Mouse (Mus musculus) limb, embryonic 15.5 days (tissue): Measurements from ENCODE around the gene Abcc4. TPM values are rescaled to one million over a fixed set of nuclear protein-coding genes. Genes with fewer than 3 reads are reported as not detected.

Experiments
- ATAC-seq: fragments of 200-750 bp; cut with Nextera tagmentation; 2 replicates; pipeline ENCODE4 v1.8.0; 2017; ENCODE audit warnings: low read depth, moderate TSS enrichment; ENCODE audit not compliant: insufficient number of reproducible peaks, low FRiP score, low TSS enrichment
- H3K27ac ChIP-seq: fragments of 300-500 bp; sonication (generic); 2 replicates; pipeline ENCODE4 v1.5.1; 2015; ENCODE audit warnings: moderate library complexity, mild to moderate bottlenecking, inconsistent platforms
- H3K27me3 ChIP-seq: fragments of 300-500 bp; sonication (generic); 2 replicates; pipeline ENCODE4 v1.6.1; 2015; ENCODE audit warnings: inconsistent platforms
- H3K36me3 ChIP-seq: fragments of 300-500 bp; sonication (generic); 2 replicates; pipeline ENCODE4 v1.6.1; 2015; ENCODE audit warnings: inconsistent platforms
- H3K4me1 ChIP-seq: fragments of 300-500 bp; sonication (generic); 2 replicates; pipeline ENCODE4 v1.6.1; 2015; ENCODE audit warnings: inconsistent platforms
- H3K4me2 ChIP-seq: fragments of 300-500 bp; sonication (generic); 2 replicates; pipeline ENCODE4 v1.6.1; 2015; ENCODE audit warnings: mild to moderate bottlenecking, inconsistent platforms
- H3K4me3 ChIP-seq: fragments of 300-500 bp; sonication (generic); 2 replicates; pipeline ENCODE4 v1.5.1; 2015; ENCODE audit warnings: mild to moderate bottlenecking, inconsistent platforms
- H3K9ac ChIP-seq: fragments of 300-500 bp; sonication (generic); 2 replicates; pipeline ENCODE4 v1.6.1; 2015; ENCODE audit warnings: inconsistent platforms
- H3K9me3 ChIP-seq: fragments of 300-500 bp; sonication (generic); 2 replicates; pipeline ENCODE4 v1.6.1; 2016; ENCODE audit warnings: inconsistent platforms
- WGBS: fragments of 180-500 bp; shearing (Covaris S2); methylation state at CpG from one replicate; pipeline ENCODE4 v1.1.7; 2015; 5-methylcytosine and 5-hydroxymethylcytosine counted together
- polyA plus RNA-seq: library from polyadenylated mRNA; unstranded; fragments of >200 nt; fragmentation: Nextera tagmentation; extraction: Ambion mirVana; gene quantifications from 2 replicates; pipeline ENCODE4 v1.2.1, GENCODE M21; 2015

The Abcc4 gene
- polyA plus RNA-seq, 1 experiment from 2014 or later: 1.4 TPM

DNA sequence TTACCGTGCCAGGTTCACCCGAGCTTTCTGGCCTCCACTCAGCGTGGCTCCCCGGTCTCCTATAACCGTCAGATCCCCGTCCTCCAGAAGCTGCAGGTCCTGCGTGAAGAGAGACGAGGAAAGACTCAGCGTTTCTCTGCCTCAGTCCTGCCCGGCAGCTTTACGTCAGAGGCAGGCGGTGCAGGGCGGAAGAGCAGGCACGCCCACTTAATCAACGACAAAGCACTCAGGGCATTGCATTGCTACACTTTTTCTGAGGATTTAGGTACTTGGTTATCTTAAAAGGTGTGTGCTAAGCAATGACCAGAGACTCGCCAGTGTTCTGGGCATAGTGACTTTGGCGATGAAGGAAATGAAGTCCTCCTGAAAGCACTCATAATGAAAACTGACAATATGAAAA lies 94.3 kb downstream of the Abcc4 start:
- ATAC-seq: no peak
- H3K27ac ChIP-seq: no peak overlapping the region
- no peaks in the 10 kb centered on the region for H3K27me3 ChIP-seq
- no peak overlapping the region for H3K9ac ChIP-seq
- no peaks in the 10 kb centered on the region for H3K36me3 ChIP-seq
- H3K4me1 ChIP-seq: 0 out of 2 replicates have a peak, but pooled peaks cover 2% of the 10 kb centered on the region
- H3K9me3 ChIP-seq: no peaks in the 10 kb centered on the region
- H3K4me2 ChIP-seq: no peak overlapping the region
- no peak overlapping the region for H3K4me3 ChIP-seq
- WGBS: 67% methylated on average over 17 of the region's 17 CpGs

GRCm38 (mm10) chr14:118610786-118611185 lies 95.2 kb downstream of the Abcc4 start:
- H3K27me3 ChIP-seq: no peaks in the 10 kb centered on the region
- 93% methylated on average over 11 of the region's 11 CpGs for WGBS
- no peak overlapping the region for H3K4me3 ChIP-seq
- ATAC-seq: no peak
- no peak overlapping the region for H3K9ac ChIP-seq
- no peaks in the 10 kb centered on the region for H3K9me3 ChIP-seq
- H3K36me3 ChIP-seq: no peaks in the 10 kb centered on the region
- no peak overlapping the region for H3K27ac ChIP-seq
- 0 out of 2 replicates have a peak, but pooled peaks cover 2% of the 10 kb centered on the region for H3K4me1 ChIP-seq
- H3K4me2 ChIP-seq: no peak overlapping the region

DNA sequence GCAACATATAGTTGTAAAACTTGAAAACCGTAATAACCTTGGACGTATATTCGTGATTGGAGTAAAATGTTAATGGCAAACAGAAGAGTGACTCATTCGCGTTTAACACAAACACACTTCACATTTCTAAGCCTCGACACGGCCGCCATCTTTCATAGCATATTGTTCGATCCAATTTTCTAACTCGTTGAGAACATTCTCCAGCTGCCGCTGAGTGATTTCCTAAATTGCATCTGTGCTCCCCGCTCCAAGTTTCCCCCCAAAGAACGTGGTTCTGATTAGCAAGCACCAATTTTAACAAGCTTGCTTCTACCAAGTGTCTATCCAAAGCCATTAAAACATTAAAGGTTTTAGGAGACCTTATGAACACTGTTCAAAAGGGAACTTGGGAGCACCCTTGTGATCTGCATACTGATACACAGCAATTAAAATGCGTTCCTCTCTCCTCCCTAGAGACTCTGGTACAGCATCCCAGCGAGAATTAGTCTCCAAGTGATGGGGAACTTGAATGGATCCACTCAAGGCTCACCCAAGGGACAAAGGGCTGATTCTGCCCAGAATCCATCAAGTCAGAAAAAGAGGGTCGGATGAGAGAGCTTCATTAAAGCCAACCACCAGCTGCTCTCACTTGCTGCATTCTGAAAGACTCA lies 97.1 kb downstream of the Abcc4 start:
- Histone ChIP-seq H3K4me1 (0 out of 2 replicates have a peak, but pooled peaks cover 2% of the 10 kb centered on the region), H3K4me3 (no peak overlapping the region), H3K36me3 (no peaks in the 10 kb centered on the region), H3K27ac (no peak overlapping the region), H3K9me3 (no peaks in the 10 kb centered on the region), H3K4me2 (no peak overlapping the region), H3K9ac (no peak overlapping the region), H3K27me3 (no peaks in the 10 kb centered on the region)
- 38% methylated on average over 16 of the region's 16 CpGs for WGBS
- no peak for ATAC-seq

DNA sequence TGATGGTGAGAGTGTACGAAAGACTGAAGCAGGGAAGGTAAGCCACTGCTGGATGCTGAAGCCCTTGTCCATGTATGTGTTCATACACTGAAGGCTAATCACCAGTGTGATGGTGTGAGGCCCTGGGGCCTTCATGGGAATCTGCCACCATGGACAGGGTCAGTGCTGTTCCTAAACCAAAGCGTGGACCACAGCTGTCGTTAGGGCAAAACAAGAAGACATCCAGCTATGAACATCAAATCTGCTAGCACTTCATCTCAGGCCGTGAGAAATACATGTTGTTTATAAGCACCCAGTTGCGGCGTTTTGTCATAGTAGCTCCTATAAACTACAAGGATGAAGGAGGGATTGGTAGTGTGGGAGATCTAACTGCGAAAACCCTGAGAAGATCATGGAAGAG lies 97.7 kb downstream of the Abcc4 start:
- Histone ChIP-seq H3K4me1 (0 out of 2 replicates have a peak, but pooled peaks cover 2% of the 10 kb centered on the region), H3K9me3 (no peaks in the 10 kb centered on the region), H3K4me2 (no peak overlapping the region), H3K4me3 (no peak overlapping the region), H3K9ac (no peak overlapping the region), H3K36me3 (no peaks in the 10 kb centered on the region), H3K27ac (no peak overlapping the region), H3K27me3 (no peaks in the 10 kb centered on the region)
- WGBS: 76% methylated on average over 7 of the region's 7 CpGs
- ATAC-seq: no peak

- Histone ChIP-seq H3K9ac (no peak overlapping the region), H3K27me3 (no peaks in the 10 kb centered on the region), H3K27ac (no peak overlapping the region), H3K36me3 (no peaks in the 10 kb centered on the region), H3K4me3 (no peak overlapping the region), H3K4me2 (no peak overlapping the region), H3K4me1 (0 out of 2 replicates have a peak, but pooled peaks cover 2% of the 10 kb centered on the region), H3K9me3 (no peaks in the 10 kb centered on the region)
- WGBS: 82% methylated on average over 9 of the region's 9 CpGs
- no peak for ATAC-seq
Measured at GRCm38 (mm10) chr14:118606476-118606875, 99.5 kb downstream of the Abcc4 start.

GRCm38 (mm10) chr14:118604903-118605302 lies 101.1 kb downstream of the Abcc4 start:
- Histone ChIP-seq H3K36me3 (no peaks in the 10 kb centered on the region), H3K4me1 (0 out of 2 replicates have a peak, but pooled peaks cover 2% of the 10 kb centered on the region), H3K9me3 (no peaks in the 10 kb centered on the region), H3K4me3 (no peak overlapping the region), H3K27ac (no peak overlapping the region), H3K27me3 (no peaks in the 10 kb centered on the region), H3K4me2 (no peak overlapping the region), H3K9ac (no peak overlapping the region)
- ATAC-seq: no peak
- WGBS: 89% methylated on average over 2 of the region's 2 CpGs

- Histone ChIP-seq H3K27ac (no peak overlapping the region), H3K36me3 (no peaks in the 10 kb centered on the region), H3K9me3 (no peaks in the 10 kb centered on the region), H3K4me2 (no peak overlapping the region), H3K4me1 (no peaks in the 10 kb centered on the region), H3K4me3 (no peak overlapping the region), H3K27me3 (no peaks in the 10 kb centered on the region), H3K9ac (no peak overlapping the region)
- no peak for ATAC-seq
- 57% methylated on average over 8 of the region's 8 CpGs for WGBS
Measured at GRCm38 (mm10) chr14:118602031-118602430, 104.0 kb downstream of the Abcc4 start.

DNA sequence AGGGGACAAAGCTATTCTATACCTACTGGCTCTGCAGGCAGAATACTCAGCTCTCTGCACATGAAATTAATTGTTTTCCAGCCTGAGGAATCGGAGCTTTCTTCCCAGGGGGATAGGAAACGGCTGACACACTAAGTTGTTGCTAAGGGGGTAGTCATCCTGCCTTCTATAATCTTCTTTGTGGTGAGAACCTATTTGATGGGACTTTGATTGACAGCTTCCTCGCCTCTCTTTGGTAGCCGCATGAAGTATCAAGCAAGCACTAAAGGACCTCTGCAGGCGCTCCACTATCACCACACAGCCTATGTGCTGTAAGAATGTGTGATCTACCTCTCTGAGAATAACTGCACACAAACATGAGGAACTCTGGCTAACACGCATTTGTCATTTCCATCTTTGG lies 105.3 kb downstream of the Abcc4 start:
- Histone ChIP-seq H3K4me3 (no peak overlapping the region), H3K9me3 (no peaks in the 10 kb centered on the region), H3K36me3 (no peaks in the 10 kb centered on the region), H3K9ac (no peak overlapping the region), H3K27me3 (no peaks in the 10 kb centered on the region), H3K4me2 (no peak overlapping the region), H3K4me1 (no peaks in the 10 kb centered on the region), H3K27ac (no peak overlapping the region)
- ATAC-seq: no peak
- WGBS: 59% methylated on average over 6 of the region's 6 CpGs

GRCm38 (mm10) chr14:118598757-118599156 lies 107.3 kb downstream of the Abcc4 start:
- H3K27ac ChIP-seq: no peak overlapping the region
- no peak overlapping the region for H3K9ac ChIP-seq
- H3K4me1 ChIP-seq: no peaks in the 10 kb centered on the region
- no peak overlapping the region for H3K4me3 ChIP-seq
- no peaks in the 10 kb centered on the region for H3K36me3 ChIP-seq
- ATAC-seq: no peak
- no peaks in the 10 kb centered on the region for H3K9me3 ChIP-seq
- H3K4me2 ChIP-seq: no peak overlapping the region
- 93% methylated on average over 3 of the region's 3 CpGs for WGBS
- H3K27me3 ChIP-seq: no peaks in the 10 kb centered on the region

DNA sequence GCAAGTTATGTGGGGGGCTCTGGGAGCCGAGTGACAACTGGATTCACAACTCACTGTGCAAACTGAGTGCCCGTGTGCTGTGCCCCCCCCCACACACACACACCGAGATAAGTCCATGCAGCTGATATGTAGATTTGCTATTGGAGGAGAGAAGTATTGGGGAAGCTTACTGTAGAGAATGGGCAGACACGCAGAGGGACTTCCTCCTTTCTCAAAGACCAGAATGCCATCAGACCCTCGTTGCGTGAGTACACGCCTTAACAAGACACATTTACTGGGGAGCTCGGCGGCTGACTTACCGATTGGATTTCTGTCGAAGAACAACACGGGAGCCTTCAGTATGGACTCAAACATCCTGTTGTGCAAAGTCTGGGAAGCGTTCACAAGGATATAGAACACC lies 111.6 kb downstream of the Abcc4 start:
- WGBS: 73% methylated on average over 13 of the region's 13 CpGs
- ATAC-seq: no peak
- no peak overlapping the region for H3K4me2 ChIP-seq

DNA sequence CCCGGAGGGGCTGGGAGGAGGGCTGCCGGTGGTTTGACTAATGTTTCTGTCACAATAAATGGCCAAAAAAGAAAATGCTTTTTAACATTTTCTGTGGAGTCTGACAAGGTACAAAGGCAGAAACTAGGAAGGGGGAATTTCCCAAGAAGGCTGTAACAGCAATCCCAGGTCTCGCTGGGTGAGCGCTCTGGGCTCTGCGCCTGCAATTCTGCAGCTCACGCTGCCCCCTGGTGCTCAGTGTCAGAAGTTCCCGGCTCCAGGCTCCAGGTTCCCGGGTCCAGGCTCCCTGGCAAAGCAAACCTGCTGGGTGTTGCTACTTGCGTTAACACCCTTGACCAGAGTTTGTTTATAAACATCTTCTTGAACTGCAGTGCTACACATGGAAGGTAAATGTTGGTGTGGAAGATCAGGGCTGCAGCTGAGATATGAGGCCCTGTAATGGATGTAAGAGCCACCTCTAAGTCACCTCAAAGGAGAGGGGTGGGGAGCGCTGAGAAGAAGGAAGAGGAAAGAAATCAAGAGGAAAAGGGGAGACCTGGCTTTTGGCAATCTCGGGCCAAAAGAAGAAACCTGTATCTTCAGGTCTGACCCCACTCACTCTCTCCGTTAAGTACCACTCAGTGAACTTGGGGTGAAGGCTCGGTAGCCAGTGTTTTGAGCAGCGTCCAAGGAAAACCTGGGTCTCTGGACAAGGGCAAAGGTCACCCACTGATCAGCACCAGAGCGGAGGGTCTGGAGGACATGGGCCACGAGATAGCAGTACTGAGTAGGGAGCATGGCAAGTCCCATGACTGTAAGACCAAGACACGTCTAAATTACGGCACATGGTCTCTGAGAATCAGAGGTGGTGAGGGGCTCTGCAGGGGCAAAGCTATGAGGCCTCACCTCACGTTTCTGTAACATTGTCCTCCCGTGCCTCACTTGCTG lies 114.3 kb downstream of the Abcc4 start:
- H3K9ac ChIP-seq: no peak overlapping the region
- no peaks in the 10 kb centered on the region for H3K36me3 ChIP-seq
- no peak for ATAC-seq
- no peaks in the 10 kb centered on the region for H3K4me1 ChIP-seq
- H3K27ac ChIP-seq: no peak overlapping the region
- WGBS: 48% methylated on average over 20 of the region's 20 CpGs
- no peak overlapping the region for H3K4me2 ChIP-seq
- H3K4me3 ChIP-seq: no peak overlapping the region
- no peaks in the 10 kb centered on the region for H3K9me3 ChIP-seq
- H3K27me3 ChIP-seq: 0 out of 2 replicates have a peak, but pooled peaks cover 4% of the 10 kb centered on the region

More for the DNA sequence above, 111.6 kb downstream of the Abcc4 start:
- Histone ChIP-seq H3K9me3 (no peaks in the 10 kb centered on the region), H3K4me1 (no peaks in the 10 kb centered on the region), H3K27ac (no peak overlapping the region), H3K36me3 (no peaks in the 10 kb centered on the region), H3K9ac (no peak overlapping the region), H3K4me3 (no peak overlapping the region), H3K27me3 (0 out of 2 replicates have a peak, but pooled peaks cover 4% of the 10 kb centered on the region)

DNA sequence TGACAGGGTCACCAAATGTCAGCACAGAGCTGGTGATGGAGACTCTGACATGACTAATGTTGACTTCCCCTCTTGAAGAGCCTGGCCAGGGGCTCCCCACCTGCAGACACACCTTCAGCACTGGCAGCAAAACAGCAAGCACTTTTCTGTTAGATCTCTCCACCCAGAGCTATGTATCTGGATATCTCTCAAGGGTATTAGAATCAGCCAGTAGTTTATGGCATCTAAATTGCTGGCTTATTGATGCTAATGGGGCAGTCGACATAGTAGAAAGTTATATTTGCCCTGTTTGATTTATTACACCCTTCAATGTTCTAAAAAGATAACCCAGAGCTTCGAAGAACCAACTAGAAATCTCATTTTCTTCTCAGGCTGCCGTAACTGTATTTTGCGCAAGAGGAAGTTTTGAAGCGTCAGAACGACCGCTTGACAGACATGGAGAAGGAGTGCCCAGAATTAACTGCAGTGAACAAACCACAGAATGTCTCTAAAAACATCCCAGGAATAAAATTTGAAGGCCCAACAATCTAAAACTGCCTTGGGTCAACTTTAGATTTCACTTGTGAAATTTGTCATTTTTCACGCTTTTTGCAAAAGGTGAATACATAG lies 123.6 kb downstream of the Abcc4 start:
- H3K36me3 ChIP-seq: no peaks in the 10 kb centered on the region
- H3K4me2 ChIP-seq: no peak overlapping the region
- WGBS: 68% methylated on average over 8 of the region's 8 CpGs
- H3K27ac ChIP-seq: no peak overlapping the region
- H3K27me3 ChIP-seq: no peaks in the 10 kb centered on the region
- H3K9ac ChIP-seq: no peak overlapping the region
- ATAC-seq: no peak
- no peaks in the 10 kb centered on the region for H3K4me1 ChIP-seq
- H3K9me3 ChIP-seq: no peaks in the 10 kb centered on the region
- H3K4me3 ChIP-seq: no peak overlapping the region
